Mouse (Mus musculus): ENCODE data around the gene Celf5. TPM values are rescaled to one million over a fixed set of nuclear protein-coding genes. Genes with fewer than 3 reads are reported as not detected.
"Not testable (repeated sequence)": the region's sequence is repeated elsewhere in the genome, so short reads cannot be mapped to it uniquely, and the experiment has no call there.

Gene Celf5
- polyA plus RNA-seq, 1 experiment from 2014 or later, result 46.6 TPM

DNA sequence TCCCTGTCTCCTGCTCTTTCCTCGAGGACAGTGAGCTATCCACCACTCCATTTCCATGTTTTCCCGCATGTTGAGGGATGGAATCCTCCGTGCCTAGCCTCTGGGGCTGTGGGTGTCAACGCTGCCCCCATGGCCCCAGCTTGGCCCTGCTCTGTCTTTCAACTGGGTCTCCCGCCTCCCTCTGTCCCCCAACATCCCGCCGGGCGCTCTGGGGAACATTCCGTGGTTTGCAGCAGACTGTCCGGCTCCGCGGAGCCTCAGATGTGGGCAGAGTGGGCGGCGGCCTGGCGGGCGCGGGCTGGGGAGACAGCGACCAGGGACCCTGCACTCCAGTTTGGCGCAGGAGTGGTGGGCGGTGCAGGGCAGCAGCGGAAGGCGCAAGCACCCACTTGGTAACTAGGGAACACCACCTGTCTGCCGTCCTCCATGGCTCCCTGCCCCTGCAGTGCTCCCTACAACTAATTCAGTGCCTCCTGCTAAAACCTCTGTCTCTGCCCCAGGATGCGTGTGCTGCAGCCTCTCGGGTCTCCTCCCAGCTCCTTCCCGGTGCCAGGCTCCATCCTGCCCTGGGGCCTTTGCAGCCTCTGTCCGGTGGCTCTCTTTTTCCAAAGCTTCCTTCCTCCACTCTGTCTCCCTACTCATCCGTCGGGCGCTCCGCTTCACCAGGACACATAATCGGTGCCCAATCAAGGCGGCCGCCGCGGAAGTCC lies 30.1 kb downstream of the Celf5 start:
- no peak for DNase-seq (ENCODE audit: low spot score)
- no peak overlapping the region for H3K9ac ChIP-seq
- H3K4me3 ChIP-seq (replicated peaks; ENCODE audit: low read length), result no peak overlapping the region
- H3K9me3 ChIP-seq (ENCODE audit: control insufficient read depth, low read length), result no peaks in the 10 kb centered on the region
- WGBS, result 7% methylated on average over 36 of the region's 36 CpGs
- no peak overlapping the region for H3K27ac ChIP-seq
- no peaks in the 10 kb centered on the region for H3K4me1 ChIP-seq (replicated peaks; ENCODE audit: control insufficient read depth, insufficient read depth, low read length)
- ATAC-seq (ENCODE audit: low FRiP score), result no peak
- H3K27me3 ChIP-seq (ENCODE audit: control insufficient read depth, insufficient read depth, low read length), result peaks cover 57% of the 10 kb centered on the region
- H3K4me2 ChIP-seq (replicated peaks), result no peak overlapping the region
- no peaks in the 10 kb centered on the region for H3K36me3 ChIP-seq (replicated peaks; ENCODE audit: control insufficient read depth, insufficient read depth)

DNA sequence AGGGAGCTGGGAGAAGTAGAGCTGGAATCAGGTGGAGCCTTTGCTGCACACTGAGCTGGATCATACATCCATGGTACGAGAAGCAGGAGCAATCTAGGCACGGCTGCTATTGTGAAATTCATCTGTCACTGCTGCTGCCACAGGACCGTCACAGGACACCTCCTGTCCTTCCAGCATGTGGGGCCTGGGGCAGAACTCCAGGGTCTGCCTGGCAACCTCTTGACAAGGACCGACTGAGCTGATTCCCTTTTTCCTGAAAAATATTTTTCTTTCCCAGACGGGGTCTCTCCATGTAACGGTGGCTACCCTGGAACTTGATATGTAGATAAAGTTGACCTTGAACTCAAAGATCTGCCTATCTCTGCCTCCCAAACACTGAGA lies 31.2 kb downstream of the Celf5 start:
- 63% methylated on average over 6 of the region's 6 CpGs for WGBS
- Histone ChIP-seq H3K4me2 (replicated peaks) (no peak overlapping the region), H3K4me1 (replicated peaks; ENCODE audit: control insufficient read depth, insufficient read depth, low read length) (no peaks in the 10 kb centered on the region), H3K27ac (no peak overlapping the region), H3K36me3 (replicated peaks; ENCODE audit: control insufficient read depth, insufficient read depth) (no peaks in the 10 kb centered on the region), H3K4me3 (replicated peaks; ENCODE audit: low read length) (no peak overlapping the region), H3K9me3 (ENCODE audit: control insufficient read depth, low read length) (no peaks in the 10 kb centered on the region), H3K27me3 (ENCODE audit: control insufficient read depth, insufficient read depth, low read length) (peaks cover 58% of the 10 kb centered on the region), H3K9ac (no peak overlapping the region)
- no peak for ATAC-seq (ENCODE audit: low FRiP score)
- DNase-seq (ENCODE audit: low spot score), result no peak

DNA sequence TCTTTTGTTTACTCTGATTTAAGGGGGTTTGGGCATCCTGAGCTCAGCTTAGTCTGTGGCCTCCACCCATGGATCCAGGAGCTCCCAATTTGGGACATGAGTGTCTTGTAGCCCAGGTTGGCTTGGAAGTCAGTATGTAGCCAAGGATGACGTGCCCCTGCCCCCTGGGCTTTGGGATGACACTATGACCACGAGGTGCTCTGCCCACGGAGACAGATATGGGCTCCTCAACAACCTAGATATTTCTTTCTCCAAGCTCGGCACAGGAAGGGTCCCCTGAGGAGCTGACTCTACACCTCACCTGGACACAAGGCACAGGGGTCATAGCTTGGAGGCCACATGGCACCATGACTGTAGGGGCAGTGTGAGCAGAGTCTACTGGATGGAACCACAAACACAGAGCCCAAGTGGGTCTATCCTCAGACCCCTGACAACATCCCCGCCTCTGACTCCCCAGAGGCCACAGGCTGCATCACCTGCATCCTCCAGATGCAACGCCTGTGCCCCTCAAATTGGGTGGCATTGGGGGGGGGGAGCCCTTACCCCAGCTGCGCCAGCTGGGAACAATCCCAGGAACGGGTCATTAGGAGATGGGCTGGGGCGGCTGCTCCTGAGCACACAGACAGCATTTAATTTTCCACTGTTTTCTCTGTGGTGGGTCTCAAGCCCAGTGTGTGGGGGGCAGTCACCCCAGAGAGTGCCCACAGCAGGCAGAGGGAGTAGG lies 31.7 kb downstream of the Celf5 start:
- ATAC-seq (ENCODE audit: low FRiP score) (no peak), DNase-seq (ENCODE audit: low spot score) (no peak)
- no peaks in the 10 kb centered on the region for H3K36me3 ChIP-seq (replicated peaks; ENCODE audit: control insufficient read depth, insufficient read depth)
- H3K27ac ChIP-seq, result no peak overlapping the region
- 57% methylated on average over 9 of the region's 9 CpGs for WGBS
- no peaks in the 10 kb centered on the region for H3K9me3 ChIP-seq (ENCODE audit: control insufficient read depth, low read length)
- no peak overlapping the region for H3K4me2 ChIP-seq (replicated peaks)
- no peak overlapping the region for H3K4me3 ChIP-seq (replicated peaks; ENCODE audit: low read length)
- H3K9ac ChIP-seq, result no peak overlapping the region
- H3K4me1 ChIP-seq (replicated peaks; ENCODE audit: control insufficient read depth, insufficient read depth, low read length), result no peaks in the 10 kb centered on the region
- H3K27me3 ChIP-seq (ENCODE audit: control insufficient read depth, insufficient read depth, low read length), result peaks cover 56% of the 10 kb centered on the region

DNA sequence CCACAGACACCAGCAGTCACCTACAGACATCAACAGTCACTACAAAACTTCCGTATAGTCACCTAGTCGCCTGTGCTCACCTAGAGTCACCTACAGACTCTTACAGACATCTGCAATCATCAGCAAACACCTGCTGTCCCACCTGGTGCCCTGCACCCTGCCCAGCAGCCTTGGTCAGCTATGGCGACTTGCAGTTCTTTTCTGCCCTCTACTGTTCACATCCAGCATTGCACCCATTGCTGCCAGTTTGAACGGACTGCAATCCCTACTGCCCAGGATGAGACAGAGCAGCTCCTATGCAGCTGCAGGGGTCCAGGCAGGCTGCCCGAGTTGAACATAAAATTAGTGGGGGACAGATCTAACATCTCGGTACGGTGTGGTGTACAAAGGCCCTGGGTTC lies 32.4 kb downstream of the Celf5 start:
- Histone ChIP-seq H3K4me2 (replicated peaks) (no peak overlapping the region), H3K36me3 (replicated peaks; ENCODE audit: control insufficient read depth, insufficient read depth) (no peaks in the 10 kb centered on the region), H3K9me3 (ENCODE audit: control insufficient read depth, low read length) (no peaks in the 10 kb centered on the region), H3K27ac (no peak overlapping the region), H3K4me3 (replicated peaks; ENCODE audit: low read length) (no peak overlapping the region), H3K9ac (no peak overlapping the region), H3K27me3 (ENCODE audit: control insufficient read depth, insufficient read depth, low read length) (peaks cover 49% of the 10 kb centered on the region), H3K4me1 (replicated peaks; ENCODE audit: control insufficient read depth, insufficient read depth, low read length) (no peaks in the 10 kb centered on the region)
- peak; percentile 78 for ATAC-seq (ENCODE audit: low FRiP score)
- DNase-seq (ENCODE audit: low spot score), result peak; percentile 97
- WGBS, result 1% methylated on average over 7 of the region's 7 CpGs

DNA sequence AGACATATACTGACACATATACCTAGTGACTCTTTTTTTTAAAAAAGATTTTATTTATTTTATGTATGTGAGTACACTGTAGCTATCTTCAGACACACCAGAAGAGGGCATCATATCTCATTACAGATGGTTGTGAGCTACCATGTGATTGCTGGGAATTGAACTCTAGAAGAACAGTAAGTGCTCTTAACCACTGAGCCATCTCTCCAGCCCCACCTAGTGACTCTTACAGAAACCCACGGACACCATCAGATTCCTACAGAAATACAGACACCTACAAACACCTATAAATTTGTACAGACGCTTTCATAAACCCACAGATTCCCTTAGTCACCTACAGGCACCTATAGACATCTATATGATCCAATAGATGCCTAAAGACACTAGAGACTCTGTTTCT lies 37.0 kb downstream of the Celf5 start:
- ATAC-seq (ENCODE audit: low FRiP score); H3K4me2 ChIP-seq (replicated peaks); H3K27ac ChIP-seq; H3K4me3 ChIP-seq (replicated peaks; ENCODE audit: low read length); H3K27me3 ChIP-seq (ENCODE audit: control insufficient read depth, insufficient read depth, low read length); H3K4me1 ChIP-seq (replicated peaks; ENCODE audit: control insufficient read depth, insufficient read depth, low read length); H3K9ac ChIP-seq; H3K9me3 ChIP-seq (ENCODE audit: control insufficient read depth, low read length); H3K36me3 ChIP-seq (replicated peaks; ENCODE audit: control insufficient read depth, insufficient read depth); DNase-seq (ENCODE audit: low spot score): not testable (repeated sequence)
- WGBS, result 47% methylated on average over 2 of the region's 2 CpGs

GRCm38 (mm10) chr10:81441019-81441418 lies 41.5 kb downstream of the Celf5 start:
- Histone ChIP-seq H3K4me3 (replicated peaks; ENCODE audit: low read length) (no peak overlapping the region), H3K4me2 (replicated peaks) (no peak overlapping the region), H3K9me3 (ENCODE audit: control insufficient read depth, low read length) (no peaks in the 10 kb centered on the region), H3K36me3 (replicated peaks; ENCODE audit: control insufficient read depth, insufficient read depth) (no peaks in the 10 kb centered on the region), H3K27me3 (ENCODE audit: control insufficient read depth, insufficient read depth, low read length) (0 out of 2 replicates have a peak, but pooled peaks cover 6% of the 10 kb centered on the region), H3K27ac (no peak overlapping the region), H3K4me1 (replicated peaks; ENCODE audit: control insufficient read depth, insufficient read depth, low read length) (0 out of 2 replicates have a peak, but pooled peaks cover under 1% of the 10 kb centered on the region), H3K9ac (no peak overlapping the region)
- DNase-seq (ENCODE audit: low spot score), result no peak
- ATAC-seq (ENCODE audit: low FRiP score), result no peak

GRCm38 (mm10) chr10:81435436-81435835 lies 47.1 kb downstream of the Celf5 start:
- Histone ChIP-seq H3K27me3 (ENCODE audit: control insufficient read depth, insufficient read depth, low read length) (no peaks in the 10 kb centered on the region), H3K4me3 (replicated peaks; ENCODE audit: low read length) (no peak overlapping the region), H3K27ac (peak overlapping the region; percentile 57; the same call in 1 of the 2 replicates), H3K9ac (no peak overlapping the region), H3K9me3 (ENCODE audit: control insufficient read depth, low read length) (no peaks in the 10 kb centered on the region), H3K4me2 (replicated peaks) (no peak overlapping the region), H3K36me3 (replicated peaks; ENCODE audit: control insufficient read depth, insufficient read depth) (no peaks in the 10 kb centered on the region), H3K4me1 (replicated peaks; ENCODE audit: control insufficient read depth, insufficient read depth, low read length) (peaks cover 18% of the 10 kb centered on the region)
- DNase-seq (ENCODE audit: low spot score) (peak; percentile 75), ATAC-seq (ENCODE audit: low FRiP score) (no peak)
- whole genome bisulfite sequencing, result 64% methylated on average over 3 of the region's 3 CpGs

DNA sequence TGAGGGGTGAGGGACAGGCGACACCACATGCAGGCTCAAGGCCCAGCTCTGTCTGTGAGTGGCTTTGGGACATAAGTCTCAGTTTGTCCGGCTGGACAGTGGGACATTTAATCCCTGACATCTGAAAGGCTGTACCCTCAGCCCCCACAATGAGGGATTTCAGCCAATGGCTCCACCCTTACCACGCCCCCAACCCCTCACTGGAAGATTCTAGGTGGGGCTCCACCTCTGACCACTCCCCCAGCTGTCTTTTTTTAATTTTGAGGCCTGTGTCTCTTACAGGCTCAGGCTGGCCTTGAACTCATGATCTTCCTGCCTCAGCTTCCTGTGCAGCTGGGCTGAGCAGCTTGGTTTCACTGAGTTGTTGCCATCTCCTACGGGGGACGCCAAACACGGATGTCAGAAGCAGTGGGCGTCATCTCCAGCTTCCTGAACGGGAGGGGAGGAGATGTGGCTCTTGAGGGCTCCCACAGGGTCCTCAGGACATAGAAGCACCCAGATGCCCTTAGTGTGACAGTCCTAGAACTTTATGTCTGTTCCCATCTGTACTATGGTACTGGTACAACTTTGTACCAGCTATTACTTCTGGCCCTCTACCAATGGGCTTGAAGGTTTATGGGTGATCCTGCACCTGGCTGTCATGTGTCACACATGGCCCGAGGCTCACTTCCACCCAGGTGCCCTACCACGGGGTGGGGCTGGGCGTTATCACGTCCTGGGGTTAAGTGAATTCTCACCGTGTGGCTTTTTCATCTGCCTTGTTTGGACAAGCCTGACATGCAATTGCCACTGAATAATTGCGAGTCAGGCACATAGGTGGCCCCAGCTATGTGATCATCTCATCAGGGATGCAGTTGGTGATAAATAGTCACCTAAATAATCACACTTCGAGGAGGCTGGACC lies 47.9 kb downstream of the Celf5 start:
- H3K36me3 ChIP-seq (replicated peaks; ENCODE audit: control insufficient read depth, insufficient read depth), result no peaks in the 10 kb centered on the region
- WGBS, result 66% methylated on average over 15 of the region's 15 CpGs
- peak overlapping the region; percentile 57 for H3K27ac ChIP-seq
- no peak overlapping the region for H3K4me2 ChIP-seq (replicated peaks)
- peaks cover 21% of the 10 kb centered on the region for H3K4me1 ChIP-seq (replicated peaks; ENCODE audit: control insufficient read depth, insufficient read depth, low read length)
- DNase-seq (ENCODE audit: low spot score) (no peak), ATAC-seq (ENCODE audit: low FRiP score) (no peak)
- no peak overlapping the region for H3K4me3 ChIP-seq (replicated peaks; ENCODE audit: low read length)
- no peaks in the 10 kb centered on the region for H3K27me3 ChIP-seq (ENCODE audit: control insufficient read depth, insufficient read depth, low read length)
- H3K9ac ChIP-seq, result no peak overlapping the region
- H3K9me3 ChIP-seq (ENCODE audit: control insufficient read depth, low read length), result no peaks in the 10 kb centered on the region
